ENCODE assay signal across 34 mouse cellular contexts in genomic region chr9:87741599-87741998, GRCm38 (mm10). TPM values are rescaled to one million over a fixed set of nuclear protein-coding genes. Genes with fewer than 3 reads are reported as not detected.
"Had no signal": no experiment of that assay in that cellular context is flagged by ENCODE, and none has a peak within 500 bp of the region (broad histone marks: within the 10 kb centered on the region; RNA-seq: fewer than 3 reads in every experiment).

No protein-coding gene starts in this region.

- H3K9ac ChIP-seq: limb, embryonic 13.5 days; limb, embryonic 15.5 days; liver, embryonic 12.5 days; liver, embryonic 13.5 days; liver, embryonic 14.5 days; liver, embryonic 15.5 days; liver, postnatal 0 days; lung, embryonic 14.5 days; lung, embryonic 15.5 days; midbrain, embryonic 12.5 days; midbrain, embryonic 13.5 days; midbrain, embryonic 15.5 days; neural tube, embryonic 12.5 days had no signal

- H3K36me3 ChIP-seq: limb, embryonic 13.5 days; limb, embryonic 15.5 days; liver, embryonic 12.5 days; liver, embryonic 13.5 days; liver, embryonic 15.5 days; lung, embryonic 15.5 days; midbrain, embryonic 10.5 days; midbrain, embryonic 12.5 days; midbrain, embryonic 13.5 days; midbrain, embryonic 15.5 days; neural tube, embryonic 12.5 days had no signal

- ATAC-seq: liver, embryonic 12.5 days; liver, postnatal 0 days; lung, postnatal 0 days had no signal

- H3K9me3 ChIP-seq: limb, embryonic 13.5 days; limb, embryonic 15.5 days; liver, embryonic 12.5 days; liver, embryonic 13.5 days; liver, embryonic 15.5 days; lung, embryonic 15.5 days; midbrain, embryonic 10.5 days; midbrain, embryonic 12.5 days; midbrain, embryonic 13.5 days; midbrain, embryonic 15.5 days; neural tube, embryonic 12.5 days had no signal

- H3K4me2 ChIP-seq: limb, embryonic 15.5 days; liver, embryonic 11.5 days; liver, embryonic 12.5 days; liver, embryonic 13.5 days; liver, embryonic 15.5 days; lung, embryonic 14.5 days; lung, embryonic 15.5 days; midbrain, embryonic 11.5 days; midbrain, embryonic 12.5 days; midbrain, embryonic 13.5 days; midbrain, embryonic 15.5 days; neural tube, embryonic 12.5 days had no signal

- H3K27ac ChIP-seq: limb, embryonic 13.5 days; limb, embryonic 15.5 days; liver, embryonic 12.5 days; liver, embryonic 13.5 days; liver, embryonic 14.5 days; liver, embryonic 15.5 days; lung, embryonic 15.5 days; macrophage; midbrain, embryonic 10.5 days; midbrain, embryonic 12.5 days; midbrain, embryonic 13.5 days; midbrain, embryonic 15.5 days; neural tube, embryonic 12.5 days had no signal

- H3K4me3 ChIP-seq: limb, embryonic 13.5 days; limb, embryonic 15.5 days; liver, embryonic 12.5 days; liver, embryonic 13.5 days; liver, embryonic 15.5 days; lung, embryonic 15.5 days; megakaryocyte, embryonic 14.5 days; midbrain, embryonic 10.5 days; midbrain, embryonic 12.5 days; midbrain, embryonic 13.5 days; midbrain, embryonic 15.5 days; myocyte; neural tube, embryonic 12.5 days had no signal

- DNase-seq: left cerebral cortex, postnatal 4 days; liver; liver, embryonic 13.5 days; liver, postnatal 0 days; lung, adult 18-20 months; lung, adult 2 months; lung, embryonic 14.5 days; lung, postnatal 10 days; lung, postnatal 14 days; lung, postnatal 36 days; lung, postnatal 4 days; midbrain, embryonic 14.5 days had no signal

- H3K4me1 ChIP-seq: liver, embryonic 12.5 days; liver, embryonic 13.5 days; liver, embryonic 15.5 days had no signal

RNA-seq across cellular contexts. Expression of gene Tbx18, which starts 10.5 kb away (rescaled TPM):
- total RNA-seq: liver, adult 2 months; megakaryocyte progenitor cell, adult 5-6 weeks; megakaryocyte, adult 5-6 weeks; monocyte, adult 5-6 weeks had no signal
- polyA plus RNA-seq: liver, adult 2 months; liver, embryonic 16.5 days; liver, postnatal 0 days; macrophage had no signal
